ENCODE assay signal across 15 mouse cellular contexts in the genomic region with DNA sequence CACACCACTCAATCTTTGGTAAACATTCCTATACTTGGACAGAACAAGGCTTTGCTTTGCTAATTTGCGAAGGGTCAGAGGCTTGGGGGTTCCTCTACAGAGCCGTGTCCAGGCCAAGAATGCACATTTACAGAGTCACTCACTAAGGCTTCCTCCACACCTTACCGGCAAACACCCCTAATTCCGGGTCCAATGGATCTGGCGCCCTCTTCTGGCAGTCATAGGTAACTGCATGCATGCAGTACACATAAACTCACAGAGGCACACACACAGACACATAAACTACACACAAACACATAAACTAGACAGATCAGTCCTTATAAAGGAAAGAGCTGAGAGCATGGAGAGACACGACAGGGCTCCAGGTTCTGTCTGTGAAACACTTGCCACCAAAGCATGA.
A peak's percentile ranks its signal among the peaks of the same experiment; 100 is the strongest.
DNase-seq lines count a peak whose midpoint lies in the region; ATAC-seq and TF ChIP-seq lines count a peak whose summit lies in the region.
"Had no signal": no experiment of that assay in that cellular context is flagged by ENCODE, and none has a peak within 500 bp of the region (broad histone marks: within the 10 kb centered on the region; RNA-seq: fewer than 3 reads in every experiment).

No protein-coding gene starts in this region.

- H3K4me2 ChIP-seq in hindbrain, postnatal 0 days (ENCODE audit: low read depth, low read length), result no peak overlapping the region
- H3K4me2 ChIP-seq in hindbrain, embryonic 13.5 days, result no peak overlapping the region
- no peak overlapping the region for H3K4me2 ChIP-seq in lung, embryonic 14.5 days
- H3K4me2 ChIP-seq: midbrain, embryonic 15.5 days; neural tube, embryonic 12.5 days had no signal

- peak; percentile 64 for TF ChIP-seq CTCF in hindbrain, postnatal 0 days (IDR thresholded peaks at IDR 0.05; ENCODE audit: low read depth)
- peak; percentile 64 for TF ChIP-seq CTCF in lung, embryonic 14.5 days (IDR thresholded peaks at IDR 0.05; ENCODE audit: low read depth)
- 0 out of 2 replicates have a peak, but pooled peaks have one; percentile 4 for TF ChIP-seq CTCF in embryonic fibroblast, embryonic 13.5 days (IDR thresholded peaks at IDR 0.05; ENCODE audit: borderline replicate concordance, insufficient read depth, low read length)

- no peaks in the 10 kb centered on the region for H3K36me3 ChIP-seq in hindbrain, postnatal 0 days (ENCODE audit: insufficient read depth, low read length)
- H3K36me3 ChIP-seq in hindbrain, embryonic 13.5 days, result no peaks in the 10 kb centered on the region
- no peaks in the 10 kb centered on the region for H3K36me3 ChIP-seq in lung, embryonic 14.5 days (ENCODE audit: insufficient read depth)
- H3K36me3 ChIP-seq: embryonic facial prominence, embryonic 10.5 days; midbrain, embryonic 15.5 days; neural tube, embryonic 12.5 days had no signal

- H3K4me3 ChIP-seq in hindbrain, postnatal 0 days (ENCODE audit: low read length), result no peak overlapping the region
- no peak overlapping the region for H3K4me3 ChIP-seq in hindbrain, embryonic 13.5 days
- no peak overlapping the region for H3K4me3 ChIP-seq in lung, embryonic 14.5 days (ENCODE audit: low read depth, low read length)
- H3K4me3 ChIP-seq in embryonic fibroblast, embryonic 13.5 days (ENCODE audit: insufficient read depth, low read length), result no peak overlapping the region
- H3K4me3 ChIP-seq: embryonic facial prominence, embryonic 10.5 days; midbrain, embryonic 15.5 days; neural tube, embryonic 12.5 days had no signal

- no peak for DNase-seq in hindbrain, postnatal 0 days (ENCODE audit: low spot score)
- DNase-seq in lung, embryonic 14.5 days, result no peak
- DNase-seq in lung, adult 18-20 months, result no peak
- peak; percentile 34 for DNase-seq in ES-CJ7 (ENCODE audit: low read depth, low spot score)
- no peak for DNase-seq in urinary bladder, postnatal 4 days (ENCODE audit: low spot score in 2 of 2)
- no peak for DNase-seq in heart, adult 18-20 months
- DNase-seq: cerebellum, postnatal 10 days; kidney, postnatal 10 days had no signal

- no peak overlapping the region for H3K27ac ChIP-seq in hindbrain, postnatal 0 days
- H3K27ac ChIP-seq in hindbrain, embryonic 13.5 days, result no peak overlapping the region
- H3K27ac ChIP-seq in lung, embryonic 14.5 days (ENCODE audit: low read depth), result no peak overlapping the region
- H3K27ac ChIP-seq in embryonic fibroblast, embryonic 13.5 days (ENCODE audit: insufficient read depth, low read length), result no peak overlapping the region
- H3K27ac ChIP-seq: embryonic facial prominence, embryonic 10.5 days; macrophage; midbrain, embryonic 15.5 days; neural tube, embryonic 12.5 days had no signal

- no peaks in the 10 kb centered on the region for H3K27me3 ChIP-seq in hindbrain, postnatal 0 days (ENCODE audit: insufficient read depth, low read length)
- H3K27me3 ChIP-seq in hindbrain, embryonic 13.5 days, result 0 out of 2 replicates have a peak, but pooled peaks cover 15% of the 10 kb centered on the region
- no peaks in the 10 kb centered on the region for H3K27me3 ChIP-seq in lung, embryonic 14.5 days (ENCODE audit: insufficient read depth, low read length)
- H3K27me3 ChIP-seq: midbrain, embryonic 15.5 days; neural tube, embryonic 12.5 days had no signal

- no peak for TF ChIP-seq POLR2A in embryonic fibroblast, embryonic 13.5 days (IDR thresholded peaks at IDR 0.05; ENCODE audit: low read depth, low read length)

- no peak overlapping the region for H3K9ac ChIP-seq in hindbrain, postnatal 0 days (replicated peaks; ENCODE audit: low read length)
- H3K9ac ChIP-seq in hindbrain, embryonic 13.5 days, result no peak overlapping the region
- H3K9ac ChIP-seq in lung, embryonic 14.5 days, result no peak overlapping the region
- H3K9ac ChIP-seq: midbrain, embryonic 15.5 days; neural tube, embryonic 12.5 days had no signal

- no peaks in the 10 kb centered on the region for H3K4me1 ChIP-seq in hindbrain, postnatal 0 days (ENCODE audit: insufficient read depth, low read length)
- peaks cover 12% of the 10 kb centered on the region; the same call in 1 of the 2 replicates for H3K4me1 ChIP-seq in hindbrain, embryonic 13.5 days (replicated peaks)
- H3K4me1 ChIP-seq in lung, embryonic 14.5 days (ENCODE audit: insufficient read depth), result no peaks in the 10 kb centered on the region
- no peaks in the 10 kb centered on the region for H3K4me1 ChIP-seq in embryonic fibroblast, embryonic 13.5 days (ENCODE audit: control insufficient read depth, insufficient read depth, low read length)
- H3K4me1 ChIP-seq: embryonic facial prominence, embryonic 10.5 days; midbrain, embryonic 15.5 days; neural tube, embryonic 12.5 days had no signal

- H3K9me3 ChIP-seq in hindbrain, postnatal 0 days (ENCODE audit: low read length), result no peaks in the 10 kb centered on the region
- H3K9me3 ChIP-seq in hindbrain, embryonic 13.5 days, result no peaks in the 10 kb centered on the region
- H3K9me3 ChIP-seq in lung, embryonic 14.5 days (ENCODE audit: low read depth, low read length), result peaks cover 5% of the 10 kb centered on the region; the same call in 1 of the 2 replicates
- H3K9me3 ChIP-seq: midbrain, embryonic 15.5 days had no signal

- 88% methylated on average over 6 of the region's 6 CpGs for WGBS in hindbrain, postnatal 0 days
- WGBS in hindbrain, embryonic 13.5 days, result 87% methylated on average over 6 of the region's 6 CpGs
- 76% methylated on average over 6 of the region's 6 CpGs for WGBS in lung, embryonic 14.5 days

- no peak for ATAC-seq in hindbrain, postnatal 0 days
- ATAC-seq in hindbrain, embryonic 13.5 days (ENCODE audit: low FRiP score), result no peak
- ATAC-seq in lung, embryonic 14.5 days (ENCODE audit: insufficient read depth), result no peak
- ATAC-seq: midbrain, embryonic 15.5 days; Patski had no signal

Comparison
In these comparisons a context has a peak if more than half of its experiments do, and no peak if none do; other contexts are left out.
1. CTCF ChIP-seq: peak in every context shown above with its lines; median percentile 64 in hindbrain, postnatal 0 days; 64 in lung, embryonic 14.5 days; 4 in embryonic fibroblast, embryonic 13.5 days.